Mouse (Mus musculus) left cerebral cortex, adult 2 months (tissue): ENCODE measurements around the gene Cntnap2. TPM values are rescaled to one million over a fixed set of nuclear protein-coding genes. Genes with fewer than 3 reads are reported as not detected.

ENCODE experiments used
- DNase-seq, 2 experiments: peaks; one replicate each; pipeline ENCODE4 v3.0.0; 2021 to 2022; ENCODE audit warnings: low spot score in 2 of 2, mixed read lengths in 1 of 2; ENCODE audit errors: extremely low spot score in 1 of 2
- H3K27ac ChIP-seq: fragments of 200-600 bp; 2 replicates; pipeline ENCODE4 v1.8.1; 2022
- H3K4me3 ChIP-seq: fragments of 200-600 bp; 2 replicates; pipeline ENCODE4 v1.8.1; 2022
- CTCF ChIP-seq: fragments of 200-600 bp; IDR thresholded peaks from 2 replicates; pipeline ENCODE4 v1.8.1; 2022; ENCODE audit warnings: antibody characterized with exemption, mild to moderate bottlenecking, moderate library complexity
- intact Hi-C: fragments of 180-260 bp; cut with DNase I; formaldehyde crosslinking; loops from one replicate; pipeline ENCODE4 v1.15.1; 2025
- total RNA-seq, 2 experiments: library from RNA; stranded (reverse); gene quantifications; 2 replicates each; pipeline ENCODE4 v1.2.3; 2021

Gene Cntnap2
- total RNA-seq, 2 experiments from 2014 or later, result 116 to 119 TPM

DNA sequence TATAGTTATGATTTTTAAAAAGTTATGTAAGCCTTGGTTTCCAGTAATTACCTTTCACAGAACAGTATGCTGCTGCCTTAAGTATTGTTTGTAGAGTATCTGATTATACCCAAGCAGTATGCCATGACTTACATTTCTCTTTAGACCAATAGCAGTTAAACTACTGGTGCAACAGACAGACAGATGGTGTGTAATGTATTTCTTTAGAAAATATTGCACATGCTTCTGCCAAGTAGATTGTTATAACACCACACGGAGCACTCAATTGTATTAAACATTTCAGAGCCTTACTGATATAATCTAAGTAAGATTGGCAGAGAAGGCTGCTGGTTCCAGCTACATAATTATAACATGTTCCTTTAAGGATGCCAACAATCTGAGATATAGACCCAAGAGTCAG, 1609.9 kb downstream of the Cntnap2 start:
- DNase-seq, result no peak
- intact Hi-C loops, result no loop called here
- TF ChIP-seq CTCF, result no peak
- Histone ChIP-seq H3K4me3 (no peak overlapping the region), H3K27ac (no peak overlapping the region)

DNA sequence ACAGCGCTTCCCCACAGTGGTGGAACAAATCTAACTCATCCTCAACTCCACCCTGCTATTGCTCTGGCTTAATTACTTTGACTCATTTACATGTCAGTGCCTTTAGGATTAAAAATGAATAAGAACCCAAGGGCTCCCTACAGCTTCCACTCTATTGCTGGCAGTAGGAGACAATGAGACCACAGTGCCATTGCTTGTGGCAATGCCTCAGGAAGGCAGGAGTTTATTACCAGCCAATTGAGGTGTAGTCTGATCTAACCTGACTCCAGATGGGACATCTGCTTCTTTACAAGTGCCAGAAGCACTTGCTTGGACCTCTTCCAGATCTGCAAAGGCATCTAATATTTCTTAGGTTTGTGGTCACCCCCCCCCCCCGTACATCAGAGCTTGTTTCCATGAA, 1615.9 kb downstream of the Cntnap2 start:
- Histone ChIP-seq H3K4me3 (no peak overlapping the region), H3K27ac (no peak overlapping the region)
- TF ChIP-seq CTCF, result no peak
- DNase-seq, result no peak
- intact Hi-C loops, result no loop called here

DNA sequence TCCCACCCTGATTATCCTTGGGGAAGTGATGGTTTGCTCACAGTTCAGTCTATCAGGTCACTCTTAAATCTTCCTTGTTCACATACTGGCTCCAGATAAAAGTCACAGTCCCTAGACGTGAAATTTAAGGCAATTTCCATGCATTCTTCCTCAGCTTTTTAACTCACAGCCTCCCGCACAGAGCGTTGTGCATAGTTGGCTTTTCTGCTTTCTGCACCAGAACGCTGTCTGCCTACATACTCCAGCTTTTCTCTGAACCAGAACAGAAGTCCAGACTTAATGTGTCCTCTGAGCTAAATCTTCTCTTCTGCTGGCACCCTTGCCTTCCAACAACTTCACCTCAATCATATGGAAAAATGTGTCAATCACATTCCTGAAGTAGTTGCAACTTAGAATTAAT, 1616.5 kb downstream of the Cntnap2 start:
- no peak for TF ChIP-seq CTCF
- Histone ChIP-seq H3K4me3 (no peak overlapping the region), H3K27ac (no peak overlapping the region)
- intact Hi-C loops, result no loop called here
- DNase-seq, result no peak

DNA sequence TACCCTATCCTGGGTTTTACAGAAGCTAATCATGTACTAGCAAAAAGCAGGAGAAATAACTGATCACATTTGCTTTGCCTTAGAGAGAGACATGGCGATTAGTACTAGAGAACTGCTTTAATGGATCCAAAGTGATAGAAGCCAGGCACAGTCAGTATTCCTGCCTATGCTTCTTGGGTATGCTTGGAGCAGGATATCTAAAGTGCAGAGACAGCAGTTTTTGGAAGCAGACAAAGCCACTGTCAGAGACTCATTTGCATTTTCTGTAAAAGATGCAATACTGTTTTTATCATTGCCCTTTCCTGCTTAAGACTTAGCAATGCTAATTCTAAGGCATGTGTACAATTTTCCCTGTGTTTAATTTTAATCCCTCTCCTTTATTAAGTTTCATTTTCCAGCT, 1637.0 kb downstream of the Cntnap2 start:
- Histone ChIP-seq H3K27ac (no peak overlapping the region), H3K4me3 (no peak overlapping the region)
- intact Hi-C loops, result no loop called here
- TF ChIP-seq CTCF, result no peak
- DNase-seq, result no peak

DNA sequence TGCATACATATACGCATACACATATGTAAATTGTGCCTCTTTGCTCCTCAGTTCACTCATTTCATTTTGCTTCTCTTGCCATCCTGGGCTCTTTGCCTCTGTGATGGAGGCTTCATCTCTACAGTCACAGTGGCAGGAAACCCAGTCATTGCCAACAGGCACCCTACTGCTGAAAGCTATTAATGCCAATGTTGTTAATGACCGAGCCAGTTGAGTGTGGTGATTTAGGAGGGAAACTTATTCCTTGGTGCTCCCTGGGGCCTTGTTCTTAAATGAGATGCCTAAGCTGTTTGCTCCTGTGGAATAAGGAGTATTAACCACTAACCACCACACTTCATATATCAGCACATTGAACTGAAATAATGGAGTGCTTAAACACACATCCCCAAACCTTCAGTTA, 1640.2 kb downstream of the Cntnap2 start:
- Histone ChIP-seq H3K4me3 (no peak overlapping the region), H3K27ac (no peak overlapping the region)
- no peak for TF ChIP-seq CTCF
- DNase-seq, result no peak
- intact Hi-C loops, result no loop called here

DNA sequence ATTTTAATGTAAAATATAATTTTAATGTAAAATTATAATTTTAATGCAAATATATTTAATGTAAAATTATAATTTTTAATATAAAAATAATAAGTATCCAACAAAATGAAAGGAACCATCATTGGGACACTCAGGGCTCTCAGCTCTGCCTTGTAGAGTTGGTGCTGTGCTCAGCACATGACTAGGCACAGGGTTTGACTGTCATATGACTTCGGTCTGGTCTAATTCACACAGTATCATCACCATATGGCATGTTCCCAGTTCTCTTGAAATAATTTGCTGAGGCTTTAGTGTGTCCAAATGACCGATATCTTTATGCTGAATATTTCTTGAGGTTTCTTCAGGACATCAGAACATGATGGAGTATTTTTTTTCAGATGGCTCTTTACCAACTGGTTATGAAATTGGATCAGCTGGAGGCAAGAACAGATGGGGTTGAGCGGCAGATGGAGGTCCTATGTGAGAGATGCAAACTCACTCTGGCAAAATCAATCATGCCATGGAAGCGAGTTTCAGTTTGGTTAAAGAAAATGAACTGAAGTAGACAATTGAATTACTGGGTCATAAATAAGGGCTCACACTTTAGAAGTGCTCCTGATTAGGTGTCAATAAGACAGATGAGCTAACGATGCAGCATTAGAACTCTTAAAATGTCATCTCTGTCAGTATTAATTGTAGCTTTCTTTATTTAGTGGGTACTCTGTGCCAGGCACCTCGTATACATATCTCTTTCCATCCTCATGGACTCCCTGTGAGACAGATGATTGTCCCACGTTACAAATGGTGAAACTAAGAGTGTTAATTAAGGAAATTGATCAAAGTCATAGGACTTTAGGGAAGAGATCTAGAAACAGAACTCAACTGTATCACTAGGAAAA, 1645.4 kb downstream of the Cntnap2 start:
- intact Hi-C loops, result loop anchor here (10.0 kb wide), 1 partner anchor 140 kb away; no protein-coding TSS in a partner anchor
- TF ChIP-seq CTCF, result no peak
- no peak overlapping the region for H3K4me3 ChIP-seq
- DNase-seq, result peak; percentile 15 to 19
- no peak overlapping the region for H3K27ac ChIP-seq

DNA sequence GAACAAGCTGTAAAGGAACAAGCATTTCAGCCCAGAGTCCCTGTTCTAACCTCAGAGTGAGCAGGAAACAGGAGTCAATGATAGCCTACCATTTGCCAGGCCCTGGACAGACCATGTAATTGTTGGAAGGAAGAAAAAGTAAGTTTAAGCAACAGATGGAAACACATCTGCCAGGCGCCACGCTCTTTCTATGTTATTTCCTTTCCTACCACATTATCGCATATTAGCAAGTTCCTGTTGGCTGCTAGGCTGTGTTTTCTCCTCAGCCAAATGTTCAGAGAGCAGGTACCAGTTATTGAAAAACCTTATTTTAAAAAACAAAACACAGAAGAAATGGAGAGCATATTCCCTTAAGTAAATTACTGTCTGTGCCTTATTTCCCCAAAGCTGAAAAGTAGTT, 1646.8 kb downstream of the Cntnap2 start:
- peak in 1 of 2 experiments; percentile 11 for DNase-seq
- no peak for TF ChIP-seq CTCF
- intact Hi-C loops, result loop anchor here (10.0 kb wide), 1 partner anchor 141 kb away; no protein-coding TSS in a partner anchor
- H3K27ac ChIP-seq, result no peak overlapping the region
- H3K4me3 ChIP-seq, result no peak overlapping the region

DNA sequence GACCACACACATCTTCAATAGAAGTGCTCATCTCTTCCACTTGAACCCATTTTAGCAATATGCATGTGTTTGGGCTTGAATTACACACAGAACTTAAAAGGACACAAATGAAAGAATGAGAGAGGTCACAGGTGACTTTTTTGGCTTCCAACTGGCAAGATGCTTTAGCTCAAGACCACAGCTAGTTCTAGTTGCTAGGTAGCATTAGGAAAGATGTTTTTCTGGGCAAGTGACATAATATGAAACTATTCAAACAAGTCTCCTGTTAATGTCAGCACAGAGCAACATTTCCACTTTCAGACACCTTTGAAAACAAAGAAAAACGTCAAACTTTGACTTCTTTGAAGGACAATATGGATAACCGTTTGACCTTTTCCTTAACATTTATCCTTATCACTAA, 1657.4 kb downstream of the Cntnap2 start:
- TF ChIP-seq CTCF, result no peak
- intact Hi-C loops, result no loop called here
- DNase-seq, result no peak
- no peak overlapping the region for H3K27ac ChIP-seq
- H3K4me3 ChIP-seq, result no peak overlapping the region

DNA sequence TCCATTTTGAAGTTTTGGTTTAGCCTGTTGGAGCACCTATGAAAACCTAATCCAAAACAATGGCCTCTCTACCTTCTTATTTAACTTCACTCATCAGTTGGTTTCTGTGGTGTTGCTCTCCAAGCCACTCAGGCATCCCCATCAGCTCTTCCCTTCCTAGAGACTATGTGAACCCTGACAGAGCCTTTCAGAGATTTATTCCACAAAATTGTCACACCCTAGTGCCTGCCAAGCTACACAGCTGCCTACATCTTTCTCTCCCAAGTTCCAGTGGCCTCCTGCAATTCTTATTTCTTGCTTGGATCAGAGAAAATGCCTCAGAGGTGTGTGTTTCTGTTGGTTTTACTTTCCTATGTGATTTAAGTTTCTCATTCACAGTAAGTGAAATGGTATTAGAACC, 1674.6 kb downstream of the Cntnap2 start:
- H3K27ac ChIP-seq, result no peak overlapping the region
- TF ChIP-seq CTCF, result no peak
- intact Hi-C loops, result no loop called here
- H3K4me3 ChIP-seq, result no peak overlapping the region
- DNase-seq, result no peak

DNA sequence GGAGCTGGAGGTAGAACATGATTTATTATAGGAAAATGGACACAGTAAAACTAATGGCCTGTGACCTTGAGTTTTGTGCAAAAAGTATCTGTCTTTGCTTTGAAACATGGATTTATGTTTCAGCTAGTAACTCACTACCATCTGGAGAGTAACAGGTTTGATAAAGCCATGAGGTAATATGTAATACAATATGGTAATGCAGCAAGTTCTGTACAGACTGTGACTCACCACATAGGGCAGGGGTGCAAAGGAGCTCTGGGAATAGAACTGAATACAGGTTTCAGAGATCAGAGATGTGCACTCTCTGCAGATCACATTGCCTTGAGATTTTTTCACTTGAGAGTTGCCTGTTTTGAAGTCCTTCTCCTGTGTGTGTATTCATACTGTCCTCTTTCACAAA, 1689.3 kb downstream of the Cntnap2 start:
- Histone ChIP-seq H3K27ac (no peak overlapping the region), H3K4me3 (no peak overlapping the region)
- TF ChIP-seq CTCF, result no peak
- DNase-seq, result no peak
- intact Hi-C loops, result no loop called here

DNA sequence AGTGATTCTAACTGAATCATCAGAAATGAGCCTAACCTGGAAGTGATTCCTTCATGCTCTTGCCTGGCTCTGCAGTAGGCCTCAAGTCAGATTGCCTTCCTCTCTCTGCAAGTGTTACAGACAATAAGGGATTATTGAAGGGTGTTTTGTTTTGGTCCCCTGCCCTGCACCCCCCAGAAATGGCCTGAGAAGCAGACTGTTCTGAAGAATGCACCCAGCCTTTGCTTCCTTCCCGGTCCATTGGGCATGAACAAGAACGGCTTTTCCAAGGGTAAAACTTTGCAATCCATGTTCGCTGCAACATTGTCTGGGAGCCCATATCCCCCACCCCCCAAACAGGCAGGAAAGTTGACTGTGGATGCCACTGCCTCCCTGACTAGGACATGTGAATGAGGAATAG, 1704.3 kb downstream of the Cntnap2 start:
- no peak for TF ChIP-seq CTCF
- H3K4me3 ChIP-seq, result no peak overlapping the region
- no peak overlapping the region for H3K27ac ChIP-seq
- intact Hi-C loops, result no loop called here
- no peak for DNase-seq

DNA sequence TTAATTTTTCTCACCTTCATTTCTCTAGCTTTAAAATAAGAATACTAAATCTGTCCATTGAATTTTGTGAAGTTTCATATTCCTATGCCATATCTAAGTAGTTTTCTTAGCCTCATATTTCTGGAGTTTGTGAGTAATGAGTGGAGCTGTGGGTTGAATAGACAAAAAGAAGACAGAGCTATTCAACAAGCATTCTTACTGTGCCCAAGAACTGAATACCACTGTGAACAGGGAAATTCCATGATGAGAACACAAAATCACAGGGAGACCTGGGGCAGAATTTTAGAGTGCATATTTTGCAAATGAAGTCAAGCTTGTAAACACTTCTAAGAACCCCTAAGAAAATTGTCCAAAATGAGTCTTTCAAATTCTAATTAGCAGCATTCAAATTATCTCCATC, 1715.4 kb downstream of the Cntnap2 start:
- no peak overlapping the region for H3K27ac ChIP-seq
- DNase-seq, result no peak
- no peak overlapping the region for H3K4me3 ChIP-seq
- no peak for TF ChIP-seq CTCF
- intact Hi-C loops, result no loop called here
